Mouse (Mus musculus): ENCODE data around the gene Aacs. TPM values are rescaled to one million over a fixed set of nuclear protein-coding genes. Genes with fewer than 3 reads are reported as not detected.
A peak's percentile ranks its signal among the peaks of the same experiment; 100 is the strongest.
"Not testable (repeated sequence)": the region's sequence is repeated elsewhere in the genome, so short reads cannot be mapped to it uniquely, and the experiment has no call there.

The Aacs gene
- 0.25 and 0.32 TPM in 2 replicates for polyA plus RNA-seq (2012)

DNA sequence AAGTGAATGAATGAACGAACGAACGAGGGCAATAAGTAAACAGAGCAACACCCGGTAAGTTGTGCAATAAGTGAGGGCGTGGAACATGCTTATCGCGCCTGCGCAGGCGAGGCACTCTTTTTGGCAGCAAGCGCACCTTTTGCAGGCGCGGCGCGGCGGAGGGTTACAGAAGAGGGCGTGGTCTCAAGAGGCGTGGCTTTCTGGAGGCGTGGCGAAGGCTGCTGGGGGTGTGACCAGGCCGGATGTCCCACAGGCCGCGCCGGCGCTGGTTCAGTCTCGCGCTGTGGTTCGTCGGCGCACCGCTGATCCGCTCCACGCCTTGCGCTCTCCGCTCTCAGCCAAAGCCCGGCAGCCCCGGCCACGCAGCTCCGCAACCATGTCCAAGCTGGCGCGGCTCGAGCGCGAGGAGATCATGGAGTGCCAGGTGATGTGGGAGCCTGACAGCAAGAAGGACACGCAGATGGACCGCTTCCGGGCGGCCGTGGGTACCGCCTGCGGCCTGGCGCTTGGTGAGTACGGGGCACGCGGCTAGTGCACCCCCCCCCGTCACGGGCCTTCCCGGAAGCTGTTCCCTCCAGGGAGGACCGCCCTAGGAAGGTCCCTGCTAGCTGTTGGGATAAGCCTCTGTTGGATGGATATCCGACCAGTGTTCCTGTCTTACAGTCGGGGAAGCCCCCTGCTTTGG lies at the start of gene Aacs:
TSS of gene Aacs (plus strand) at position 214 of the 685 bp plus-strand sequence.
- H3K9me3 ChIP-seq (ENCODE audit: control insufficient read depth, low read length): no peaks in the 10 kb centered on the region
- peaks cover 6% of the 10 kb centered on the region; the same call in 1 of the 2 replicates for H3K36me3 ChIP-seq (ENCODE audit: control insufficient read depth)
- peak; percentile 76 for TF ChIP-seq GATA1 (IDR thresholded peaks at IDR 0.05; ENCODE audit: low read length)
- TF ChIP-seq TAL1 (IDR thresholded peaks at IDR 0.05; ENCODE audit: low read length): peak; percentile 84
- H3K4me1 ChIP-seq (ENCODE audit: control insufficient read depth): peaks cover 50% of the 10 kb centered on the region
- H3K27me3 ChIP-seq (ENCODE audit: control insufficient read depth): no peaks in the 10 kb centered on the region
- peak within 1 kb of the TSS; percentile 92 for H3K4me3 ChIP-seq (replicated peaks)

DNA sequence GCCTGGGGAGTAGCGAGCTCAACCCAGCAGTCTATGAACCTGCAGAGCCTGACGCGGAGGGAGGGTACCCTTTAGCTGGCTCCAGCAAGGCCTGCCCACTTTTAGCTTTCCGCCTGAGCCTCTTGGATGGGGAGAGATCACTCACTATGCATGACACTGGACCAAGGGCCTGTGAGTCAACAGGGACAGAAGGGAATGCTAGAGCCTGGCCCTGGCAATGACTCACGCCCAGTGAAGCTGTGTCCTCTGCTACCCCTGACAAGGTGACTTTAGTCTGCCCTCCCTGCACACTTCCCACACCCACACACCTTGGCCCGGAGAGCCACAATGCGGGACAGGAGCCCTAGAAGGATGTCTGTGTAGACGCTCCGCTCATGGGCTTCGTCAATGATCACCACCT lies 49.3 kb upstream of the Aacs start:
- Histone ChIP-seq H3K27me3 (ENCODE audit: control insufficient read depth) (no peaks in the 10 kb centered on the region), H3K4me1 (ENCODE audit: control insufficient read depth) (no peaks in the 10 kb centered on the region; the same call in 1 of the 2 replicates), H3K9me3 (ENCODE audit: control insufficient read depth, low read length) (no peaks in the 10 kb centered on the region), H3K36me3 (ENCODE audit: control insufficient read depth) (peaks cover 99% of the 10 kb centered on the region), H3K4me3 (replicated peaks) (no peak overlapping the region)
- TF ChIP-seq GATA1 (IDR thresholded peaks at IDR 0.05; ENCODE audit: low read length) (no peak), TAL1 (IDR thresholded peaks at IDR 0.05; ENCODE audit: low read length) (no peak)

DNA sequence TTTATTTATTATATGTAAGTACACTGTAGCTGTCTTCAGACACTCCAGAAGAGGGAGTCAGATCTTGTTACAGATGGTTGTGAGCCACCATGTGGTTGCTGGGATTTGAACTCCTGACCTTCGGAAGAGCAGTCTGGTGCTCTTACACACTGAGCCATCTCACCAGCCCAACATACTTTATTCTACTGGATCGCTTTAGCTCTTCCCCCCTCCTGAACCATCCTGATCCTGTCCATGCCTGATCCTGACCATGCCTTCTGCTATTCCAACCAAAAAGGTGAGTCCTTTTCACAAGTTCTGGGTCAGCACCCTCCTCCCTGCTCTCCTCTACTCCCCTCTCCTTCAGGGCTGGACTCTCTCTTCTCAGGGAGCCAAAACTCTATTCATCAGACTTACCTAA lies 43.3 kb upstream of the Aacs start:
- H3K36me3 ChIP-seq (ENCODE audit: control insufficient read depth): peaks cover 46% of the 10 kb centered on the region
- H3K4me3 ChIP-seq (replicated peaks); H3K9me3 ChIP-seq (ENCODE audit: control insufficient read depth, low read length); H3K27me3 ChIP-seq (ENCODE audit: control insufficient read depth): not testable (repeated sequence)
- peaks cover 31% of the 10 kb centered on the region for H3K4me1 ChIP-seq (ENCODE audit: control insufficient read depth)

DNA sequence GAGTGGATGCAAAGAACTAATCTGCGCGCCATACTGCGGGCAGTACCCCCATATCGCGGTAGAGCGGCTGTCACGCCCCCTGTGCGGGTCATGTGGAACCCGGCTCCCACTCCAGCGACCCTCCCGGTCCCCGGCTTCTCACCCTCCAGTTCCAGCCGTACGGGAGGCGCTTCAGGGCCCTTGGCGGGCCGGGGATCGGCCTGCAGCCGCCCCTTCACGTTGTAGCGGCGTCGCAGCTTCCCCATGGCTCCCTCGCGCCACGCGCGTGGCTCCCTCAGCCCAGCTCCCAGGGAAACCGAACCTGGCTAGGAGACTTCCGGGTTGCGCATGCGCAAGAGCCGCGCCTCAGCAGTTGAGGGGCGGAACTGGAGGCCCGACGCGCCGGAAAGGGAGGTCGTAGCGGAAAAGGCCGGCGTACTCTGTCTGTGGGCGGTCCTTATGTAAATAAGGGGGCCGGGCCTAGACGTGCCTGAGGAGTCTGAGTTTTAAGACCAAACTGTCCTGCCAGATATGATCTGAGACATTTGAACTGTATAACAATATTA lies 41.7 kb upstream of the Aacs start, which contains the start of gene Dhx37:
TSS of gene Dhx37 (minus strand) at position 329 of the 545 bp plus-strand sequence.
- no peak for TF ChIP-seq GATA1 (IDR thresholded peaks at IDR 0.05; ENCODE audit: low read length)
- TF ChIP-seq TAL1 (IDR thresholded peaks at IDR 0.05; ENCODE audit: low read length): no peak
- H3K27me3 ChIP-seq (ENCODE audit: control insufficient read depth): no peaks in the 10 kb centered on the region
- H3K9me3 ChIP-seq (ENCODE audit: control insufficient read depth, low read length): no peaks in the 10 kb centered on the region
- peaks cover 31% of the 10 kb centered on the region for H3K36me3 ChIP-seq (ENCODE audit: control insufficient read depth)
- H3K4me1 ChIP-seq (ENCODE audit: control insufficient read depth): peaks cover 35% of the 10 kb centered on the region
- peak within 1 kb of the TSS; percentile 89 for H3K4me3 ChIP-seq (replicated peaks)

DNA sequence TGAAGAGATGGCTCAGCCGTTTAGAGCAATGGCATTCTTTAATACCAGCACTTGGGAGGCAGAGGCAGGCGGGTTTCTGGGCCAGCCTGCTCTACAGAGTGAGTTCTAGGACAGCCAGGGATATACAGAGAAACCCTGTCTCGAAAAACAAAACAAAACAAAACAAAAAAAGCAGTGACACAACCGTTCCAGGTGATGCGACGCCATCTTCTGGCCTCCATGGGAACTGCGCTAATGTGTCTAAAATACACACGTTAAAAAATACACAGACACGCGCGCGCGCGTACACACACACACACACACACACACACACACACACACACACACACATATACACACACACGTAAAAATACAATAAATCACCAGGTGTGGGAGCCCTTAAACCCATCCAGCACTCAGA lies 41.3 kb upstream of the Aacs start:
- Histone ChIP-seq H3K4me3 (replicated peaks) (peak overlapping the region; percentile 89), H3K36me3 (ENCODE audit: control insufficient read depth) (peaks cover 26% of the 10 kb centered on the region), H3K4me1 (ENCODE audit: control insufficient read depth) (peaks cover 37% of the 10 kb centered on the region)
- H3K27me3 ChIP-seq (ENCODE audit: control insufficient read depth); H3K9me3 ChIP-seq (ENCODE audit: control insufficient read depth, low read length): not testable (repeated sequence)

DNA sequence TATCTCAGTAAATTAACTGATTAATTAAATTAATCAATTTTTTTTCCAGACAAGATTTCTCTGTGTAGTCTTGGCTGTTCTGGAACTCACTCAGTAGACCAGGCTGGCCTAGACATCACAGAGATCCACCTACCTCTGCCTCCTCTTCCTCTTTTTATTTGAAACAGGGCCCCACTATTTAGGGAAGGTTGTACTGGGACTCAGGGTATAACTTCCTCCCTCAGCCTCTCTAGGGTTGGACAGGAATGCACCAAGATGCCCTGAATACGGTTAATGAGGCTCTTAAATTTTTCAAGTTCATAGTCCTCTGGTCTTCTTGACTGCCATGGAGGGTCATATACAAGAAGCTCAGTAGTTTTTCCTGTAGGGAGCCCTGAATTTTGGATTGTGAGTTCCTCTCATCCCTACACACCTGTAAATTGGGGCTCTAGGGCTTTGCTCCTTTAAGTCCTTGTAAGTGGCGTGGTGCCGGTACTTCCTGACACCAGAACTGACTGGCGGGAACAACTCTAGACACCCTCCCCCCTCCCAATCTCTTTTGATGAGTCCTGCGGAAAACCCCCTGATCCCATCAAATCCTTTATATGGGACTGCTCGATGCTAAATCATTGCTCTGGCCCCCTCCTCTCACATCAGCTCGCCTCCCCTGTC lies 34.9 kb upstream of the Aacs start:
- Histone ChIP-seq H3K4me1 (ENCODE audit: control insufficient read depth) (peaks cover 46% of the 10 kb centered on the region), H3K4me3 (replicated peaks) (peak overlapping the region; percentile 84)
- TF ChIP-seq GATA1 (IDR thresholded peaks at IDR 0.05; ENCODE audit: low read length): no peak
- no peak for TF ChIP-seq TAL1 (IDR thresholded peaks at IDR 0.05; ENCODE audit: low read length)

DNA sequence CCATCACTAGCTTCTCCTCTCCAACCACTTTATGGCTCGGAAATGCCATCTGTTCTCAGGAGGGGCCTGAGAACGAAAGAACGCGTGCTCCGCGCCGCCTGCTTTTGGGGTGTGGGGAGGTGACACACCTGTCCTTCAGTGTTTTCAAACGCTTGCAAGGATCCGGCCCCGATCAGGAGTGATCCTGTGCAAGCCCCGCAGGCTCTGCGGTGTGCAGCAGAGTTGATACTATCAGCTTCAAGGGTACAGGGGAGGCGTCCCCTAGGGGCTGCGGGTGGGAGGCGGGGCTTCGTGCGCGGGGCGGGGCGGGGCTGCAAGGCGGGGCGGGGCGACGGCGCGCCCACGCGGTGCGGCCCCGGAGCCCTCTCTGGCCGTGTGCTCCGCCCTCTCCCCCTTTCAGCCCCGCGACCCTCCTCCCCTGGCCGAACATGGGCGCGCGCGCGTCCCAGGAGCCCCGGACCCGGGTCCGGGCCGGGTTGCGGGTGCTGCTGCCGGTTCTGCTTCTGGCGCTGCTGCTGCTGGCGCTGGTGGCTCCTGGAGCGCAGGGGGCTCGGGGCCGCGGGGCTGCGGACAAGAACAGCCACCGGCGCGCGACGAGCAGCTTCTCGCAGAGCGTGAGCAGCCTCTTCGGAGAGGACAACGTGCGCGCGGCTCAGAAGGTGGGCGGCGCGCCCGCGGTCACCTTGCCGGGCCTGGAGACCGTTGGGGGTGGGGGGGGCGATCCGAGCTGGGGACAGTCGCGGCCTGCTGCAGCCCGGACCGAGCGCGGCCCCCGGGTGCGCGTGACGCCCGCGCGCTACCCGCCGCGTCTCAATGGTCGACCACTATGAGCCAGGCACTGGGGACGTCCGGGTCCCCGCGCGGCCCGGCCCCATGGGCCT lies 34.1 kb upstream of the Aacs start, which contains the start of gene Bri3bp:
TSS of gene Bri3bp (plus strand) at position 335 of the 881 bp plus-strand sequence.
- Histone ChIP-seq H3K9me3 (ENCODE audit: control insufficient read depth, low read length) (peaks cover 4% of the 10 kb centered on the region; the same call in 1 of the 2 replicates), H3K4me1 (ENCODE audit: control insufficient read depth) (peaks cover 52% of the 10 kb centered on the region), H3K4me3 (replicated peaks) (peak within 1 kb of the TSS; percentile 84), H3K27me3 (ENCODE audit: control insufficient read depth) (no peaks in the 10 kb centered on the region), H3K36me3 (ENCODE audit: control insufficient read depth) (peaks cover 13% of the 10 kb centered on the region)
- no peak for TF ChIP-seq TAL1 (IDR thresholded peaks at IDR 0.05; ENCODE audit: low read length)
- no peak for TF ChIP-seq GATA1 (IDR thresholded peaks at IDR 0.05; ENCODE audit: low read length)

More for the DNA sequence above, 34.9 kb upstream of the Aacs start:
- Histone ChIP-seq H3K9me3 (ENCODE audit: control insufficient read depth, low read length) (peaks cover 4% of the 10 kb centered on the region; the same call in 1 of the 2 replicates), H3K27me3 (ENCODE audit: control insufficient read depth) (no peaks in the 10 kb centered on the region), H3K36me3 (ENCODE audit: control insufficient read depth) (peaks cover 11% of the 10 kb centered on the region)

DNA sequence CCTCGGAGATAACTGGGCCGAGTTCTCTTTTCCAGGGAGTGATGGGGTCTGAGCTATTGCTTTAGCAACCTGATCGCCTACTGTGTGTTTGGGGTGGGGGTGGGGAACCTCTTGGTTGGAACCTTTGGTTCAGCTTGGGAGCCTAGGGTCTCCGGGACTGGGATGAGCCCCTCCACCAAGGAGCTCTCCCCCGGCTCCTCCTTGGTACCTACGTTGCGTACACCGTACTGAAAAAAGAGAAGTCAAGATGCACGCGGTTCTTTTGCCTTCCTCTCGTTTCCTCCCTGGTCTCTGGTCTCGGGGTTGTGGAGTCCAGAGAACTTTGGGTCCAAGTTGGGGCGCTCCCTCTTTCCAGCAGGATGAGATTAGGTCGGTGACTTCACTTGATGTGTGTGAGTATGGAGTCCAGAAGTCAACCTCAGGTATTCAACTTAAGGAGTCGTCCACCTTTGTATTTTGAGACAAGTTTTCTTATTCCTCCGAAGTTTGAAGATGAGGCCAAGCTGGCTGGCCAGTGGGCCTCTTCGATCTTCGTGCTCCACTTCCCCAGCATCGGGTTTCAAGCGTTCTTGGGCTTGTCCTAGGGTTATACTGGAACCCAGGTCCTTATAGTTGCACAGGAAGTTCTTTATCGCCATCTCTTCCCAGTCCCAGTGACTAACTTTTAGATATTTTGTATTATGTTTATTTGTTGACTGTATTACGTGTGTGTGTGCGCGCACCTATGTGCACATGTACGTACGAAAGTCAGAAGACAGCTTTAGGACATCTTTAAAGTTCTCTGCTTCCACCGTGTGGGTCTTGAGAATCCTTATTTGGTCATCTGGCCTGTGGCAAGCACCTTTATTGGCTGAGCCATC lies 33.2 kb upstream of the Aacs start:
- TF ChIP-seq TAL1 (IDR thresholded peaks at IDR 0.05; ENCODE audit: low read length) (no peak), GATA1 (IDR thresholded peaks at IDR 0.05; ENCODE audit: low read length) (no peak)
- H3K4me1 ChIP-seq (ENCODE audit: control insufficient read depth): peaks cover 53% of the 10 kb centered on the region
- H3K4me3 ChIP-seq (replicated peaks): peak overlapping the region; percentile 84
- H3K9me3 ChIP-seq (ENCODE audit: control insufficient read depth, low read length): peaks cover 4% of the 10 kb centered on the region; the same call in 1 of the 2 replicates
- no peaks in the 10 kb centered on the region for H3K27me3 ChIP-seq (ENCODE audit: control insufficient read depth)
- peaks cover 13% of the 10 kb centered on the region for H3K36me3 ChIP-seq (ENCODE audit: control insufficient read depth)
